Mouse (Mus musculus): ENCODE measurements around the gene Mrgprf. TPM values are rescaled to one million over a fixed set of nuclear protein-coding genes. Genes with fewer than 3 reads are reported as not detected.

Mrgprf gene
- total RNA-seq, 2 experiments from 2014 or later, result 2.5 to 2.7 TPM

DNA sequence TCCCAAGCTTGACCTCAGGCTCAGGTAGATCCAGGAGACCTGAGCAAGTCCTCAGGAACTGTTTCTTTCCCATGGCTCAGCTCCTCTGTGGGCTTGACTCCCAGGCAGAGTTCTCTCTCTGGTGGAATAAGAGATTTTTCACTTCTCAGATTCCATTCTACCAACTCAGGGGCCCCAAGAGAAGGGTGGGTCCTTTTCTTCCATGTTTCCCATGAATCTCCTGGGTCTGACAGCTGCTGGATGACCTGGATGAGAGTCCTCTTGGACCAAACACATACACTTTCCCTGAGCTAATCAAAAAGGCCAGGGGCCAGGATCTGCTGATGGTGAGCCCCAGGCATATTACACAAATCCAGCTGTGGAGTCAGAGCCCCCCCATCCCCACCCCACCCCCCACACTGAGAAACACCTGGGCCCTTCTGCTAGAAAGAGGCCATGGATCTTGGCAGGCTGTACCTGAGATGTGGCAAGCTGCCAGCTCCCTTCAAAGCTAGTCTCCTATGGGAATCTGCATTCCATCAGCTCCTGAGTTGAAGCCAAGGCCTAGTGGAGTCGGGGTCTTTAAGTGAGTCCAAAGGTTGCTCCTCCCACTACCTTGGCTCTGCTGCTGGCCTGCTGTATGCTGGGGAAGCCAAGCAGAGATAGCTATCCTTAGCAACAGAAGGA is 31.9 kb downstream of the Mrgprf start:
- no peak for DNase-seq
- intact Hi-C loops (cut with DNase I), result no loop called here

DNA sequence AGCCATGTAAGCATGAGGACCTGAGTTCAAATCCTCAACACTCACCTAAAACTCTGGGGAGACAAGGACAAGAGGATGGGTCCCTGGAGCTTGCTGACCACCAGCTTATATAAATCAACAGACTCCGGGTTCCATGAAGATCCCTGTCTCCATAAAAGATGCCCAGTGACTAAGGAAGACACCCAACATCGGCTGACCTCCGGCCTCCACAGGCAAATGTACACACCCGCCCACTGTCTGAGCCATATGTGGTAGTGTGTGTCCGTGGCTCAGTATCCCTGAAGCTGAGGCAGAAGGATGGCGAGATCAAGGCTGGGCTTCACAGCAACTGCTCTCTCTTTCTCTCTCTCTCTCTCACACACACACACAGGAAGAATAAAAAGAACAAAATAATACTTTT is 33.3 kb downstream of the Mrgprf start:
- no peak for DNase-seq
- intact Hi-C loops (cut with DNase I), result no loop called here

DNA sequence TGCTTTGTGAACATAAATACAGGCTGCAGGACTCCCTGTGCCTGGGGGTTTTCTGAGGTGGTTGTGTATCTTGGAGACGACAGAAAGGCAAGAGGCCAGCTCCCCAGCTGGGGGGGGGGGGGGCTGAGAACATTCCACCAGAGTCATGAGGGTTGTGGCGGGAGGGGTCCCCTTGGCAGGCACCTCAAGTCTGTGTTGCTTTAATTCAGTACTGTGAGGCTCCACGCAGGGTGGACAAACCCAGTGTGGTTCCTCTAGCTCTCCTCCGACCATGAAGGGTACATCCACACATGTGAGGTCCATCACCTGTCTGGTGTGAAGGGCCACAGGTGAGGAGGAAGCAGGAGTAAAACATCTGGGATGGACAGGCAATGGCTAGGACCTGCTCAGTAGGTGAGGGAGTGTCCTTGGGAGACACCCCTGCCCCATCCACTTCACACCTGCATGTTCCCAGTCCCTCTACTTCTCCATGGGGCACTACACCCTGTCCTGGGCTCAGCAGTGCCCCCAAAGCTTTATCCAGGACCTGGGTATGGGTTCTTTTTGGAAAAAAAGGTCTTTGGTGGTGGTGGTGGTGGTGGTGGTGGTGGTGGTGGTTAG is 33.9 kb downstream of the Mrgprf start:
- intact Hi-C loops (cut with DNase I), result no loop called here
- DNase-seq, result no peak

DNA sequence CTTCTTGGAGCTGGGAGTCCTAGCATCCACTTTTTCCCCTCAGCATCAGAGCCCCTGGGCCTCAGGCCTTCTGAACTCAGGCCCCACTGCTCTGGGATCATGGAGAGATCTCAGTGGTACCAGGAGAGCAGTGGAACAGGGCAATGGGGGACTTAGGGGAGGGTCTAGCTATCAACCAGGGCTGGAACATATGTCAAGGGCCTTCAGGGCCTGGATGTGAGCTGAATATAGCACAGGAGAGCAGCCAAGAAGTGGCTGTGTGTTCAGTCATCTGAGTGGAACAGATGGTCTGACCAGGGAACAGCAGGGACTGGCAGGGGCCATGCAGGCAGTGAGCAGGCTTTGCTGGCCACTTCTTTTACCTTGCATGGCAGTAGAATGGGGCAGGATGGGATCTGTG is 34.6 kb downstream of the Mrgprf start:
- intact Hi-C loops (cut with DNase I), result no loop called here
- DNase-seq, result no peak

- DNase-seq, result no peak
- intact Hi-C loops (cut with DNase I), result no loop called here
Measured at GRCm38 (mm10) chr7:145335616-145336332, 35.1 kb downstream of the Mrgprf start.

- intact Hi-C loops (cut with DNase I), result no loop called here
Measured at GRCm38 (mm10) chr7:145337889-145338288, 37.3 kb downstream of the Mrgprf start.

GRCm38 (mm10) chr7:145340248-145340904 is 39.7 kb downstream of the Mrgprf start:
- intact Hi-C loops (cut with DNase I), result no loop called here
- DNase-seq, result no peak

More at GRCm38 (mm10) chr7:145337889-145338288, 37.3 kb downstream of the Mrgprf start:
- DNase-seq, result no peak

Other genes starting within 250 kb of the Mrgprf start
- gene 1810010D01Rik, start 92.7 kb upstream of the Mrgprf start, total RNA-seq (2021), result not detected
- 1 to 10 TPM; 1.7 to 1.9 TPM for gene Tpcn2, start 16.8 kb upstream of the Mrgprf start, total RNA-seq (2021)
- not detected for gene Mrgprd, start 14.0 kb downstream of the Mrgprf start, total RNA-seq (2021)